Mouse (Mus musculus) embryonic facial prominence, embryonic 15.5 days (tissue): Measurements from ENCODE around the gene Vwde. TPM values are rescaled to one million over a fixed set of nuclear protein-coding genes. Genes with fewer than 3 reads are reported as not detected.
A peak's percentile ranks its signal among the peaks of the same experiment; 100 is the strongest.

Experiments used
- ATAC-seq: fragments of 200-750 bp; cut with Nextera tagmentation; 2 replicates; pipeline ENCODE4 v1.8.0; 2017; ENCODE audit warnings: low read depth, moderate TSS enrichment; ENCODE audit not compliant: insufficient number of reproducible peaks, low FRiP score, low TSS enrichment
- H3K27ac ChIP-seq: fragments of 300-500 bp; sonication (generic); replicated peaks from 2 replicates; pipeline ENCODE4 v1.5.1; 2015; ENCODE audit warnings: mild to moderate bottlenecking, inconsistent platforms
- H3K27me3 ChIP-seq: fragments of 300-500 bp; sonication (generic); 2 replicates; pipeline ENCODE4 v1.6.1; 2015; ENCODE audit warnings: inconsistent platforms
- H3K36me3 ChIP-seq: fragments of 300-500 bp; sonication (generic); 2 replicates; pipeline ENCODE4 v1.6.1; 2015; ENCODE audit warnings: mild to moderate bottlenecking, inconsistent platforms
- H3K4me1 ChIP-seq: fragments of 300-500 bp; sonication (generic); 2 replicates; pipeline ENCODE4 v1.6.1; 2015; ENCODE audit warnings: inconsistent platforms
- H3K4me2 ChIP-seq: fragments of 300-500 bp; sonication (generic); replicated peaks from 2 replicates; pipeline ENCODE4 v1.6.1; 2015; ENCODE audit warnings: mild to moderate bottlenecking, inconsistent platforms
- H3K4me3 ChIP-seq: fragments of 300-500 bp; sonication (generic); replicated peaks from 2 replicates; pipeline ENCODE4 v1.5.1; 2015; ENCODE audit warnings: mild to moderate bottlenecking, inconsistent platforms
- H3K9ac ChIP-seq: fragments of 300-500 bp; sonication (generic); 2 replicates; pipeline ENCODE4 v1.6.1; 2015; ENCODE audit warnings: inconsistent platforms
- H3K9me3 ChIP-seq: fragments of 300-500 bp; sonication (generic); replicated peaks from 2 replicates; pipeline ENCODE4 v1.6.1; 2016; ENCODE audit warnings: inconsistent platforms
- WGBS: fragments of 180-500 bp; shearing (Covaris S2); methylation state at CpG from one replicate; pipeline ENCODE4 v1.1.7; 2015; 5-methylcytosine and 5-hydroxymethylcytosine counted together
- polyA plus RNA-seq: library from polyadenylated mRNA; unstranded; fragments of >200 nt; fragmentation: Nextera tagmentation; extraction: Ambion mirVana; gene quantifications from 2 replicates; pipeline ENCODE4 v1.2.1, GENCODE M21; 2015

The Vwde gene
- polyA plus RNA-seq: 0.17 and 0.95 TPM in 2 replicates

GRCm38 (mm10) chr6:13224596-13225227 lies at the start of gene Vwde:
TSS of gene Vwde (minus strand) at chr6:13224965.
- WGBS: 25% methylated on average over 15 of the region's 15 CpGs

GRCm38 (mm10) chr6:13255341-13255740 lies 30.6 kb upstream of the Vwde start:
- ATAC-seq: no peak
- Histone ChIP-seq H3K27ac (no peak overlapping the region), H3K9ac (no peak overlapping the region), H3K4me1 (no peaks in the 10 kb centered on the region), H3K4me2 (no peak overlapping the region), H3K4me3 (no peak overlapping the region), H3K9me3 (no peaks in the 10 kb centered on the region), H3K27me3 (no peaks in the 10 kb centered on the region), H3K36me3 (no peaks in the 10 kb centered on the region)
- 81% methylated on average over 4 of the region's 4 CpGs for WGBS

More at GRCm38 (mm10) chr6:13224596-13225227, at the start of gene Vwde:
- Histone ChIP-seq H3K4me2 (peak within 1 kb of the TSS; percentile 37), H3K9me3 (no peaks in the 10 kb centered on the region), H3K27me3 (no peaks in the 10 kb centered on the region), H3K4me3 (peak within 1 kb of the TSS; percentile 21), H3K9ac (no peak within 1 kb of the TSS), H3K36me3 (no peaks in the 10 kb centered on the region), H3K27ac (no peak within 1 kb of the TSS), H3K4me1 (no peaks in the 10 kb centered on the region)
- no peak; the same call in 1 of the 2 replicates for ATAC-seq

- no peaks in the 10 kb centered on the region for H3K9me3 ChIP-seq
- WGBS: 69% methylated on average over 4 of the region's 4 CpGs
- ATAC-seq: no peak
Observed at GRCm38 (mm10) chr6:13248317-13248969, 23.7 kb upstream of the Vwde start.

GRCm38 (mm10) chr6:13206157-13206556 lies 18.6 kb downstream of the Vwde start:
- no peaks in the 10 kb centered on the region for H3K27me3 ChIP-seq

More at GRCm38 (mm10) chr6:13248317-13248969, 23.7 kb upstream of the Vwde start:
- Histone ChIP-seq H3K9ac (no peak overlapping the region), H3K27me3 (no peaks in the 10 kb centered on the region), H3K4me2 (no peak overlapping the region), H3K4me3 (no peak overlapping the region), H3K27ac (no peak overlapping the region), H3K36me3 (no peaks in the 10 kb centered on the region), H3K4me1 (no peaks in the 10 kb centered on the region)

GRCm38 (mm10) chr6:13197486-13197885 lies 27.3 kb downstream of the Vwde start:
- Histone ChIP-seq H3K9me3 (no peaks in the 10 kb centered on the region), H3K27ac (no peak overlapping the region), H3K4me3 (no peak overlapping the region), H3K36me3 (no peaks in the 10 kb centered on the region), H3K9ac (no peak overlapping the region), H3K4me1 (no peaks in the 10 kb centered on the region), H3K27me3 (no peaks in the 10 kb centered on the region), H3K4me2 (no peak overlapping the region)
- ATAC-seq: no peak
- 85% methylated on average over 3 of the region's 3 CpGs for WGBS

More at GRCm38 (mm10) chr6:13206157-13206556, 18.6 kb downstream of the Vwde start:
- Histone ChIP-seq H3K4me1 (no peaks in the 10 kb centered on the region), H3K4me3 (no peak overlapping the region), H3K4me2 (no peak overlapping the region), H3K9ac (no peak overlapping the region), H3K27ac (no peak overlapping the region), H3K9me3 (no peaks in the 10 kb centered on the region), H3K36me3 (no peaks in the 10 kb centered on the region)
- WGBS: 56% methylated on average over 6 of the region's 6 CpGs
- ATAC-seq: no peak

- 74% methylated on average over 11 of the region's 11 CpGs for WGBS
- H3K9ac ChIP-seq: no peak overlapping the region
- H3K9me3 ChIP-seq: no peaks in the 10 kb centered on the region
- H3K4me1 ChIP-seq: no peaks in the 10 kb centered on the region
- H3K27ac ChIP-seq: no peak overlapping the region
- H3K4me2 ChIP-seq: no peak overlapping the region
- H3K4me3 ChIP-seq: no peak overlapping the region
- ATAC-seq: no peak
- no peaks in the 10 kb centered on the region for H3K36me3 ChIP-seq
- no peaks in the 10 kb centered on the region for H3K27me3 ChIP-seq
Observed at GRCm38 (mm10) chr6:13186836-13187235, 37.9 kb downstream of the Vwde start.

- ATAC-seq: no peak
- WGBS: 63% methylated on average over 3 of the region's 3 CpGs
Observed at GRCm38 (mm10) chr6:13180061-13180460, 44.7 kb downstream of the Vwde start.

GRCm38 (mm10) chr6:13169459-13170150 lies 55.2 kb downstream of the Vwde start:
- Histone ChIP-seq H3K4me3 (no peak overlapping the region), H3K4me2 (no peak overlapping the region), H3K9ac (no peak overlapping the region), H3K9me3 (no peaks in the 10 kb centered on the region), H3K27me3 (no peaks in the 10 kb centered on the region), H3K4me1 (no peaks in the 10 kb centered on the region), H3K27ac (no peak overlapping the region), H3K36me3 (no peaks in the 10 kb centered on the region)
- no peak for ATAC-seq
- 60% methylated on average over 3 of the region's 3 CpGs for WGBS

More at GRCm38 (mm10) chr6:13180061-13180460, 44.7 kb downstream of the Vwde start:
- H3K9me3 ChIP-seq: no peaks in the 10 kb centered on the region
- no peaks in the 10 kb centered on the region for H3K27me3 ChIP-seq
- H3K4me2 ChIP-seq: no peak overlapping the region
- H3K27ac ChIP-seq: no peak overlapping the region
- no peaks in the 10 kb centered on the region for H3K4me1 ChIP-seq
- no peak overlapping the region for H3K4me3 ChIP-seq
- no peaks in the 10 kb centered on the region for H3K36me3 ChIP-seq
- H3K9ac ChIP-seq: no peak overlapping the region

- Histone ChIP-seq H3K4me1 (no peaks in the 10 kb centered on the region), H3K9me3 (no peaks in the 10 kb centered on the region), H3K27me3 (no peaks in the 10 kb centered on the region)
Observed at GRCm38 (mm10) chr6:13166240-13166937, 58.4 kb downstream of the Vwde start.

GRCm38 (mm10) chr6:13159437-13159836 lies 65.3 kb downstream of the Vwde start:
- ATAC-seq: no peak
- H3K9me3 ChIP-seq: no peaks in the 10 kb centered on the region
- 87% methylated on average over 2 of the region's 2 CpGs for WGBS
- H3K9ac ChIP-seq: no peak overlapping the region
- H3K4me1 ChIP-seq: no peaks in the 10 kb centered on the region
- no peak overlapping the region for H3K4me3 ChIP-seq
- no peaks in the 10 kb centered on the region for H3K27me3 ChIP-seq
- no peak overlapping the region for H3K4me2 ChIP-seq
- no peak overlapping the region for H3K27ac ChIP-seq
- H3K36me3 ChIP-seq: no peaks in the 10 kb centered on the region

More at GRCm38 (mm10) chr6:13166240-13166937, 58.4 kb downstream of the Vwde start:
- WGBS: 83% methylated on average over 9 of the region's 9 CpGs
- Histone ChIP-seq H3K36me3 (no peaks in the 10 kb centered on the region), H3K4me3 (no peak overlapping the region), H3K4me2 (no peak overlapping the region), H3K27ac (no peak overlapping the region), H3K9ac (no peak overlapping the region)
- ATAC-seq: no peak
